Mouse (Mus musculus) liver, embryonic 13.5 days (tissue): ENCODE measurements at regions not wholly inside any gene's neighbourhood (a gene's known extent, or its start where the extent isn't known, plus 50 kb on each side); places are given as distances from the start of the nearest gene placed in this dataset.
A peak's percentile ranks its signal among the peaks of the same experiment; 100 is the strongest.
"Not testable (repeated sequence)": the region's sequence is repeated elsewhere in the genome, so short reads cannot be mapped to it uniquely, and the experiment has no call there.

ENCODE experiments used
- ATAC-seq: fragments of 200-750 bp; cut with Nextera tagmentation; 2 replicates; pipeline ENCODE4 v1.8.0; 2017; ENCODE audit warnings: low read depth, mild to moderate bottlenecking, moderate number of reproducible peaks, moderate library complexity
- DNase-seq: peaks from one replicate; pipeline ENCODE4 v3.0.0; 2022
- H3K27ac ChIP-seq: fragments of 300-500 bp; sonication (generic); 2 replicates; pipeline ENCODE4 v1.5.1; 2015; ENCODE audit warnings: moderate library complexity, mild to moderate bottlenecking, inconsistent platforms
- H3K27me3 ChIP-seq: fragments of 300-500 bp; sonication (generic); 2 replicates; pipeline ENCODE4 v1.6.1; 2015; ENCODE audit warnings: mild to moderate bottlenecking, inconsistent platforms
- H3K36me3 ChIP-seq: fragments of 300-500 bp; sonication (generic); 2 replicates; pipeline ENCODE4 v1.6.1; 2015; ENCODE audit warnings: mild to moderate bottlenecking, inconsistent platforms
- H3K4me1 ChIP-seq: fragments of 300-500 bp; sonication (generic); replicated peaks from 2 replicates; pipeline ENCODE4 v1.6.1; 2015; ENCODE audit warnings: inconsistent platforms
- H3K4me2 ChIP-seq: fragments of 300-500 bp; sonication (generic); 2 replicates; pipeline ENCODE4 v1.6.1; 2015; ENCODE audit warnings: inconsistent platforms, mild to moderate bottlenecking, moderate library complexity
- H3K4me3 ChIP-seq: fragments of 300-500 bp; sonication (generic); replicated peaks from 2 replicates; pipeline ENCODE4 v1.5.1; 2015; ENCODE audit warnings: mild to moderate bottlenecking, inconsistent platforms
- H3K9ac ChIP-seq: fragments of 300-500 bp; sonication (generic); 2 replicates; pipeline ENCODE4 v1.6.1; 2015; ENCODE audit warnings: mild to moderate bottlenecking, inconsistent platforms
- H3K9me3 ChIP-seq: fragments of 300-500 bp; sonication (generic); replicated peaks from 2 replicates; pipeline ENCODE4 v1.6.1; 2016; ENCODE audit warnings: inconsistent platforms
- WGBS: fragments of 180-500 bp; shearing (Covaris S2); methylation state at CpG from one replicate; pipeline ENCODE4 v1.1.7; 2015; ENCODE audit not compliant: insufficient replicate concordance; 5-methylcytosine and 5-hydroxymethylcytosine counted together

- no peak for ATAC-seq
- WGBS, result 61% methylated on average over 8 of the region's 8 CpGs
These were observed 77.6 kb downstream of the Elovl4 start for GRCm38 (mm10) chr9:83728428-83728827.

DNA sequence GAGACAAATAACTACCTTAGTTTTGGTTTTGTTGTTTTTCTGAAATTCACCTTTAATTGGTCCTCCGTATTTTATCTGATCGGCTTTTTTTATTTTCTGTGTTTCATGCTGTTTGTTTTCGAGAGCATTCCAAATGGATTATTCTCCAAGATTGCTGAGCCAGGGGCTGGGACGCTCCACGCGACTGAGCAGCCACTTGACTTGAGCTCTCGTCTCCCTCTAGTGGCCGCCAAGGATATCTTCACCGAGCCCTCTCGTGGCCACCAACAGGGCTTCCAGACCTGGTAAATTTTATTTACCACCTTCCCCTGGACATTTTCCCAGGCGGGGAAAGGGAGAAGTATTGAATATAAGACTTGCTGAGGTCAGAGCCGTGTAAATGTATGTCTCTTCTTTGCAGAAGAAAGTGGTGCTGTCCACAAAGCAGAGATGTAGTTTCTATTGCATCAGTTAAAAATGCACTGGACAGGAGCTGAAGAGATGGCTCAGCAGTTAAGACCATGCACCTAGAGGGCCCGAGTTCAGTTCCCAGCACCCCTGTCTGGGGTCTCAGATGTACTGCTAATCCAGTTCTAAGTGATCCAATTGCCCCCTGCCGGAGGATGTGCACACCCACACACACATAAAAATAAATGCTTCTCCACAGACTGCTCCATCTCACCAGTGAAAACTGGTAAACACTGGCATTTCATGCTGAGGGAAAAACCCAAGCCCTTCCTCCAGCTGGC lies 78.5 kb downstream of the Elovl4 start:
- ATAC-seq (peak; percentile 50; the same call in 1 of the 2 replicates), DNase-seq (peak; percentile 4)
- no peaks in the 10 kb centered on the region for H3K9me3 ChIP-seq
- H3K27me3 ChIP-seq, result no peaks in the 10 kb centered on the region
- peak overlapping the region; percentile 19; the same call in 1 of the 2 replicates for H3K4me3 ChIP-seq
- 8% methylated on average over 14 of the region's 14 CpGs for WGBS
- H3K9ac ChIP-seq, result no peak overlapping the region
- peak overlapping the region; percentile 54 for H3K4me2 ChIP-seq
- no peaks in the 10 kb centered on the region for H3K36me3 ChIP-seq
- no peak overlapping the region for H3K27ac ChIP-seq
- H3K4me1 ChIP-seq, result no peaks in the 10 kb centered on the region; the same call in 1 of the 2 replicates

More at GRCm38 (mm10) chr9:83728428-83728827, 77.6 kb downstream of the Elovl4 start:
- H3K27ac ChIP-seq, result no peak overlapping the region
- no peaks in the 10 kb centered on the region; the same call in 1 of the 2 replicates for H3K4me1 ChIP-seq
- no peak overlapping the region for H3K9ac ChIP-seq
- no peak for DNase-seq
- H3K36me3 ChIP-seq, result no peaks in the 10 kb centered on the region
- no peaks in the 10 kb centered on the region for H3K27me3 ChIP-seq
- no peak overlapping the region for H3K4me3 ChIP-seq
- H3K4me2 ChIP-seq, result no peak overlapping the region
- H3K9me3 ChIP-seq, result no peaks in the 10 kb centered on the region

DNA sequence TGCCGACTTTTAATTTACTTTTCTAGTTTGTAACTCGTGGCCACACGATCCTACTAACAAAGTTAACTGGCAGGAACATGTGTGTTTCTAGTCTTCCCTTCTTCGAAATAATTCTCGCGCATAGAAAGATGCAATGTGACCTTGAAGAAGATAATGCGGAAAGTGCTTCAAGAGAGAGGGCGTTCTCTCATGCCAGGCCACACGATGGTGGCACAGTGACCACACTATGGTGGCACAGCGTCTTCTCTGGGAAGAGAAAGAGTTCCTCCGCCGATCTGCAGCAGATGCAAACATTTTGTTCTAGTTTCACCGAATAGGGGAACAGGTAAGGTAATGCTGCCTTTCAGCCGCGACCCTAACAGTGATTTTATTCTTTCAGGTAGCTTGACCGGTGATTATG lies 79.1 kb downstream of the Elovl4 start:
- Histone ChIP-seq H3K4me1 (no peaks in the 10 kb centered on the region; the same call in 1 of the 2 replicates), H3K4me3 (peak overlapping the region; percentile 19; the same call in 1 of the 2 replicates), H3K9me3 (no peaks in the 10 kb centered on the region), H3K36me3 (no peaks in the 10 kb centered on the region), H3K9ac (no peak overlapping the region), H3K4me2 (peak overlapping the region; percentile 54), H3K27ac (no peak overlapping the region), H3K27me3 (no peaks in the 10 kb centered on the region)
- 32% methylated on average over 16 of the region's 16 CpGs for WGBS
- no peak for DNase-seq
- no peak for ATAC-seq

DNA sequence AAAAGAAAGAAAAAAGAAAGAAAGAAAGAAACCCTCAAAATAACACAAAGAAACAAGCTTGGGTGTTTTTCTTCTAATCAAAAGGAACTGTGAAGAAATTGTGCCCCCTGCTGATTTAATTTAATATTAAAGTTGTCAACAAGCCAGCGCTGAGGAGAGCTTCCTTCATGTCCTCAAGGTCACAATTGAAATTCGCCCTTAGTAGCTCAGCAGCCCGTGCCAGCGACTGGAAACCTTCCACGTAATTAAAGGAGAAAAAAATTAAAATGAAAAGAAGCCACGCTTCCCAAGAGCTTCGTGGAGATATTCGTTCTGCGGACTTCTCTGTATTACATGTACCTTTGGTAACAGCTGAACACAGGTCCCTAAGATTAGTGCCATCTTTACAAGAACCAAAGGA lies 80.0 kb downstream of the Elovl4 start:
- H3K27ac ChIP-seq, result no peak overlapping the region
- ATAC-seq (no peak), DNase-seq (no peak)
- no peaks in the 10 kb centered on the region for H3K9me3 ChIP-seq
- no peaks in the 10 kb centered on the region; the same call in 1 of the 2 replicates for H3K4me1 ChIP-seq
- H3K27me3 ChIP-seq, result no peaks in the 10 kb centered on the region
- H3K4me2 ChIP-seq, result no peak overlapping the region
- WGBS, result 43% methylated on average over 9 of the region's 9 CpGs
- H3K9ac ChIP-seq, result no peak overlapping the region
- H3K4me3 ChIP-seq, result no peak overlapping the region
- H3K36me3 ChIP-seq, result no peaks in the 10 kb centered on the region

DNA sequence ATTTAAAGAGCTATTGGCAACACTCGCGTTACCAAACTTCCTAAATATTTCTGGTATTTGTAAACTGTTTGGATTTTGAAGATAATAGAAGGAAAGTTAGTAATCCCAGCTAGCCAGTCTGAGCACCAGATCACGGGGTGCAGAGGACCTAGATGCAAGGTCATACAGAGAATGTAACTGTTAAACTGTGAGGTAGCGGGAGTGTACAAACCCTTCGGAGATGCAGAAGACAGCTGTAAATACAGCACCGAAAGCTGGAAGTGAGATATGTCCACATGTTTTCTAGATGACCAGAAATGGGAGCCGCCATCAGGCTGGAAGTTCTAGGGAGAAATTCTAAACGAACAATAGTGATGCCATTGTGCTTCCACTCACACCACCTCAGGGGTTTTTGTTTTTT lies 80.5 kb downstream of the Elovl4 start:
- H3K4me1 ChIP-seq, result no peaks in the 10 kb centered on the region; the same call in 1 of the 2 replicates
- H3K4me2 ChIP-seq, result no peak overlapping the region
- H3K4me3 ChIP-seq, result no peak overlapping the region
- H3K27me3 ChIP-seq, result no peaks in the 10 kb centered on the region
- H3K9me3 ChIP-seq, result no peaks in the 10 kb centered on the region
- no peak overlapping the region for H3K9ac ChIP-seq
- 65% methylated on average over 8 of the region's 8 CpGs for WGBS
- ATAC-seq (no peak), DNase-seq (no peak)
- H3K27ac ChIP-seq, result no peak overlapping the region
- H3K36me3 ChIP-seq, result no peaks in the 10 kb centered on the region

- Histone ChIP-seq H3K27ac (no peak overlapping the region), H3K36me3 (no peaks in the 10 kb centered on the region), H3K27me3 (no peaks in the 10 kb centered on the region), H3K4me3 (no peak overlapping the region), H3K9me3 (no peaks in the 10 kb centered on the region), H3K4me1 (no peaks in the 10 kb centered on the region), H3K9ac (no peak overlapping the region), H3K4me2 (no peak overlapping the region)
- ATAC-seq (no peak), DNase-seq (no peak)
- WGBS, result 47% methylated on average over 2 of the region's 2 CpGs
These were observed 85.1 kb downstream of the Elovl4 start for GRCm38 (mm10) chr9:83720982-83721381.

DNA sequence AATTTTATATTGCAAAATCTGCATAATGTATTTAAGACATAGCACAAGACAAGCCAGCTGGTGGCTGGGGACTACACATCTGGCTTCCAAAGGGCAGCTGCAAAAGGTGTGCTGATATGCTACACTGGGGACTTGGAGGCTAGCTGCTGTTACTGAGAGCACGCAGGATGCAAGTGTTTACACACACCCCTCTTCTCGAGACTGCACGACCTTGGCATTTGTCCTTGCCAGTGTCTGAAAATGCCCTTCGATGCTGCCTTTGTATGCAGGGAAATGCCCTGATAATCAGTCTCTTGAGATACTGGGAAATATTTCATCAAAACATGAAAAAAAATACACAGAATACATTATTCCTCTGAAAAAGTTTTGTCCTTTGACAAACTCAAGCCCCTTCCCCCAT lies 86.3 kb downstream of the Elovl4 start:
- no peak overlapping the region for H3K9ac ChIP-seq
- H3K4me3 ChIP-seq, result no peak overlapping the region
- no peak overlapping the region for H3K27ac ChIP-seq
- H3K4me2 ChIP-seq, result no peak overlapping the region
- no peak for DNase-seq
- ATAC-seq, result no peak
- H3K9me3 ChIP-seq, result no peaks in the 10 kb centered on the region
- no peaks in the 10 kb centered on the region for H3K27me3 ChIP-seq
- H3K36me3 ChIP-seq, result no peaks in the 10 kb centered on the region
- WGBS, result 56% methylated on average over 4 of the region's 4 CpGs
- no peaks in the 10 kb centered on the region for H3K4me1 ChIP-seq

DNA sequence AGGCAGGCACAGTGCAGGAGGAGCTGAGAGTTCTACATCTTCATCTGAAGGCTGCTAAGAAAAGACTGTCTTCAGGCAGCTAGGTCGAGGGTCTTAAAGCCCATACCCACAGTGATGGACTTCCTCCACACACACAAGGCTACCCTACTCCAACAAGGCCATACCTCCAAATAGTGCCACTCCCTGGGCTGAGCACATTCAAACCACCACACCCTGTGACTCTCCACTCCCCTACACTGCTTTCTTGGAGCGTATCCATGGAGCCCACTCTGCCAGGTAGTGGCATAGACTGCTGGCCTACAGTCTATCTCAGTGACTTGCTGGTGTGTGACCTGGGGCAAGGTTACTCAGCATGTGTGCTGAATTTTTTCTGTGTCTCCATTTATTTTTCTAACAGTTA lies 88.0 kb downstream of the Elovl4 start:
- H3K27me3 ChIP-seq, DNase-seq, H3K27ac ChIP-seq, H3K36me3 ChIP-seq, H3K4me1 ChIP-seq, H3K4me3 ChIP-seq, ATAC-seq, H3K9ac ChIP-seq, H3K4me2 ChIP-seq, H3K9me3 ChIP-seq: not testable (repeated sequence)
- WGBS, result 68% methylated on average over 2 of the region's 2 CpGs

GRCm38 (mm10) chr9:83716101-83716763 lies 89.8 kb downstream of the Elovl4 start:
- ATAC-seq, result no peak
- no peaks in the 10 kb centered on the region for H3K36me3 ChIP-seq

GRCm38 (mm10) chr9:83707361-83707760 lies 98.7 kb downstream of the Elovl4 start:
- WGBS, result 47% methylated on average over 3 of the region's 3 CpGs
- Histone ChIP-seq H3K9me3 (no peaks in the 10 kb centered on the region), H3K27me3 (no peaks in the 10 kb centered on the region), H3K9ac (no peak overlapping the region), H3K4me1 (no peaks in the 10 kb centered on the region), H3K36me3 (no peaks in the 10 kb centered on the region), H3K4me2 (no peak overlapping the region), H3K27ac (no peak overlapping the region), H3K4me3 (no peak overlapping the region)
- DNase-seq, result no peak
- no peak for ATAC-seq

More at GRCm38 (mm10) chr9:83716101-83716763, 89.8 kb downstream of the Elovl4 start:
- Histone ChIP-seq H3K27me3 (no peaks in the 10 kb centered on the region), H3K4me3 (no peak overlapping the region), H3K4me2 (no peak overlapping the region), H3K9ac (no peak overlapping the region), H3K27ac (no peak overlapping the region), H3K9me3 (no peaks in the 10 kb centered on the region), H3K4me1 (no peaks in the 10 kb centered on the region)
- DNase-seq, result no peak
- 49% methylated on average over 5 of the region's 5 CpGs for WGBS

GRCm38 (mm10) chr9:83706071-83706470 lies 100.0 kb downstream of the Elovl4 start:
- ATAC-seq, result no peak
- 62% methylated on average over 6 of the region's 6 CpGs for WGBS

DNA sequence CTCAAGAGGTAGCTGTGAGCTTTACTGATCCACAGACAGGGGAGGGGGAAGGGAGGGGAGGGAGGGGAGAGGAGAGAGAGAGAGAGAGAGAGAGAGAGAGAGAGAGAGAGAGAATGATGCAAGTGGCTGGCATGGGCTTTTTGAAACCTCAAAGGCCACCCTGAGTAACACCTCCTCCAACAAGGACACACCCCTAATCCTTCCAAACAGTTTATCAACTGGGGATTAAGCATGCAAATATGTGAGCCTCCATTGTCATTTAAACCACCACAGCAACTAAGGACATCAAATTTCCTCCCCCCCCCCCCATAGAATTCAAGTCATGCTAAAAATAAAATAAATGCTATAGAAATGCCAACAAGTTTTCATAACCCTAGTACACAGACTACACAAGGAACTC lies 101.9 kb downstream of the Elovl4 start:
- no peak overlapping the region for H3K4me2 ChIP-seq
- no peaks in the 10 kb centered on the region for H3K27me3 ChIP-seq
- H3K27ac ChIP-seq, result no peak overlapping the region
- H3K9me3 ChIP-seq, result no peaks in the 10 kb centered on the region
- H3K9ac ChIP-seq, result no peak overlapping the region
- no peak overlapping the region for H3K4me3 ChIP-seq
- H3K36me3 ChIP-seq, result no peaks in the 10 kb centered on the region
- DNase-seq (no peak), ATAC-seq (no peak)
- H3K4me1 ChIP-seq, result no peaks in the 10 kb centered on the region

More at GRCm38 (mm10) chr9:83706071-83706470, 100.0 kb downstream of the Elovl4 start:
- no peaks in the 10 kb centered on the region for H3K9me3 ChIP-seq
- H3K36me3 ChIP-seq, result no peaks in the 10 kb centered on the region
- no peaks in the 10 kb centered on the region for H3K27me3 ChIP-seq
- H3K4me1 ChIP-seq, result no peaks in the 10 kb centered on the region
- H3K4me2 ChIP-seq, result no peak overlapping the region
- H3K4me3 ChIP-seq, result no peak overlapping the region
- DNase-seq, result no peak
- no peak overlapping the region for H3K9ac ChIP-seq
- H3K27ac ChIP-seq, result no peak overlapping the region
